Mouse (Mus musculus) intestine, postnatal 0 days (tissue): ENCODE measurements around the gene Tnik. TPM values are rescaled to one million over a fixed set of nuclear protein-coding genes. Genes with fewer than 3 reads are reported as not detected.

ENCODE experiments used
- ATAC-seq: fragments of 200-750 bp; cut with Nextera tagmentation; 2 replicates; pipeline ENCODE4 v1.8.0; 2017; ENCODE audit warnings: mild to moderate bottlenecking, moderate TSS enrichment, moderate library complexity
- H3K27ac ChIP-seq: fragments of 300-500 bp; sonication (generic); 2 replicates; pipeline ENCODE4 v1.5.1; 2014; ENCODE audit warnings: mild to moderate bottlenecking, low read depth, low read length, moderate library complexity
- H3K27me3 ChIP-seq: fragments of 300-500 bp; sonication (generic); replicated peaks from 2 replicates; pipeline ENCODE4 v1.6.1; 2014; ENCODE audit warnings: low read length, mixed read lengths; ENCODE audit not compliant: control insufficient read depth, insufficient read depth
- H3K36me3 ChIP-seq: fragments of 300-500 bp; sonication (generic); 2 replicates; pipeline ENCODE4 v1.6.1; 2014; ENCODE audit warnings: mild to moderate bottlenecking, moderate library complexity; ENCODE audit not compliant: control insufficient read depth, insufficient read depth
- H3K4me1 ChIP-seq: fragments of 300-500 bp; sonication (generic); replicated peaks from 2 replicates; pipeline ENCODE4 v1.6.1; 2014; ENCODE audit warnings: antibody characterized with exemption, low read length, mixed read lengths; ENCODE audit not compliant: control insufficient read depth, insufficient read depth
- H3K4me2 ChIP-seq: fragments of 300-500 bp; sonication (generic); replicated peaks from 2 replicates; pipeline ENCODE4 v1.6.1; 2014; ENCODE audit warnings: low read depth, mild to moderate bottlenecking, moderate library complexity
- H3K4me3 ChIP-seq: fragments of 300-500 bp; sonication (generic); 2 replicates; pipeline ENCODE4 v1.5.1; 2014; ENCODE audit warnings: low read depth, low read length
- H3K9ac ChIP-seq: fragments of 300-500 bp; sonication (generic); 2 replicates; pipeline ENCODE4 v1.6.1; 2014; ENCODE audit warnings: mild to moderate bottlenecking, low read depth, low read length
- H3K9me3 ChIP-seq: fragments of 300-500 bp; sonication (generic); 2 replicates; pipeline ENCODE4 v1.6.1; 2016; ENCODE audit warnings: mixed run types; ENCODE audit not compliant: control insufficient read depth
- CTCF ChIP-seq: sonication (generic); IDR thresholded peaks from 2 replicates; pipeline ENCODE4 v1.5.1; 2016; ENCODE audit warnings: low read depth, mild to moderate bottlenecking, control low read depth, antibody characterized with exemption, moderate library complexity
- WGBS: fragments of 180-500 bp; shearing (Covaris S2); extraction: QIAGEN DNeasy Blood & Tissue Kit; methylation state at CpG from one replicate; pipeline ENCODE4 v1.1.7; 2014; 5-methylcytosine and 5-hydroxymethylcytosine counted together
- polyA plus RNA-seq: library from polyadenylated mRNA; unstranded; fragments of >200 nt; fragmentation: Nextera tagmentation; extraction: Ambion mirVana; gene quantifications from 2 replicates; pipeline ENCODE4 v1.2.1, GENCODE M21; 2015

The Tnik gene
- polyA plus RNA-seq, 1 experiment from 2014 or later, result 7.9 TPM

DNA sequence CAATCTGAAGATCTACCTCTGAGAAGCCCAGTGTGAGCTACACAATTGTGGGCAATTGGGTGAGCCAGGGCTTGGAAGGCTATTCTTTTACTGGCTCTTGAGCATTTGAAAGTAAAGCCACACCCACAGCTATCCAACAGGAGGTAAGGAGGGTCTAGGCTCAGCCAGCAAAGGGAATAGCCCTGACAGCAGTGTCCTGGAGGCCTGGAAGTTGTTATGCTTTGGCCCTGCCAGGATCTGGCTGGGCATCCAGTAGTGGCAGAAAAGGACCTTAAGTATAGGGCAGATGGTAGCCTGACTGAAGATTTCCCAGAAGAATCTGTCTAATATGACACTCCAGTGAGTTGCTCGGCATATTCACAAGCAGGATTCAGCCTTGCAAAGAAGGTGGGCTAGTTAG is 85.7 kb downstream of the Tnik start:
- Histone ChIP-seq H3K27me3 (no peaks in the 10 kb centered on the region), H3K4me2 (no peak overlapping the region), H3K27ac (no peak overlapping the region), H3K36me3 (no peaks in the 10 kb centered on the region), H3K9ac (no peak overlapping the region), H3K9me3 (no peaks in the 10 kb centered on the region), H3K4me1 (no peaks in the 10 kb centered on the region), H3K4me3 (no peak overlapping the region)
- 82% methylated on average over 1 of the region's 1 CpGs for WGBS
- TF ChIP-seq CTCF, result no peak
- ATAC-seq, result no peak

GRCm38 (mm10) chr3:28350147-28350801 is 87.3 kb downstream of the Tnik start:
- WGBS, result 75% methylated on average over 10 of the region's 10 CpGs
- no peak overlapping the region for H3K4me2 ChIP-seq
- no peak overlapping the region for H3K27ac ChIP-seq
- H3K27me3 ChIP-seq, result no peaks in the 10 kb centered on the region
- no peak overlapping the region for H3K9ac ChIP-seq
- H3K9me3 ChIP-seq, result no peaks in the 10 kb centered on the region
- no peak for ATAC-seq
- no peaks in the 10 kb centered on the region for H3K36me3 ChIP-seq
- no peak overlapping the region for H3K4me3 ChIP-seq
- TF ChIP-seq CTCF, result no peak
- H3K4me1 ChIP-seq, result no peaks in the 10 kb centered on the region

DNA sequence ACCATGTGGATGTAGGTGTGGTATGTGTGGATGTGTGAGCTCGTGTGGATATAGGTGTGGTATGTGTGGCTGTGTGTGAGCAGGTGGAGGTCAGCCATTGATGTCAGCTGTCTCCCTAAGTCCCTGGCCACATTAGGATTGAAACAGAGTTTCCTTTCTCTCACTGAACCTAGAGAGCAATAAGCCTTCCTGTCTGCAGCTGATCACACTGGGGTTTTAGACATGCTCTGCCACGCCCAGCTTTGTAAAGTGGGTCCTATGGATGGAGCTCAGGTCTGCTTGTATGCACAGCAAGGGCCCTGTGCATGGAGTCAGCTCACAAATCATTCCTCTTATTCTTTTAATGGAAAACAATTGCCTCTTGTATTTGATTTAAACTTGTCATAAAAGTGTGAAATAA is 95.4 kb downstream of the Tnik start:
- Histone ChIP-seq H3K4me1 (no peaks in the 10 kb centered on the region), H3K36me3 (no peaks in the 10 kb centered on the region; the same call in 1 of the 2 replicates), H3K4me3 (no peak overlapping the region), H3K27me3 (no peaks in the 10 kb centered on the region), H3K9ac (no peak overlapping the region), H3K27ac (no peak overlapping the region), H3K9me3 (no peaks in the 10 kb centered on the region), H3K4me2 (no peak overlapping the region)
- ATAC-seq, result no peak
- no peak for TF ChIP-seq CTCF
- 61% methylated on average over 2 of the region's 2 CpGs for WGBS

DNA sequence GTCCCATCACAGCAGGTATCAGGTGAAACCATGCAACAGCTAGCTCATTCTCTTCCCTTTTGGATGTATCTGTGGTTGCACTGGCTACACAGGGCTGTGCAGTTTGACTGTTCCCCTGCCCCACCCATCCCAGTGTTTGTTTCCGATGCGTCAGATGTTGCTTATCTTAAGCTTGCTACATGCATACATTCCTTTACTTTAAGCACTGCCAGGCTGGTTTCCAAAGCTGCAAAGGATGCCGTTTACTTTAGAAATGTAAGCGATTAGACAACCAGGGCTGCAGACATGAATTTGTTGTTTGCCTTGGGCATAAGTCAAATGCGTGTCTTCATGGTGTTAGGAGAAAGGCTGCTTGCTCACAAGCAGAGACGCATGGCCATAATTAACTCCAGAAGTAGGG is 96.1 kb downstream of the Tnik start:
- Histone ChIP-seq H3K27ac (no peak overlapping the region), H3K27me3 (no peaks in the 10 kb centered on the region), H3K9ac (no peak overlapping the region), H3K9me3 (no peaks in the 10 kb centered on the region), H3K36me3 (no peaks in the 10 kb centered on the region; the same call in 1 of the 2 replicates), H3K4me3 (no peak overlapping the region), H3K4me1 (no peaks in the 10 kb centered on the region), H3K4me2 (no peak overlapping the region)
- 35% methylated on average over 6 of the region's 6 CpGs for WGBS
- no peak for ATAC-seq
- TF ChIP-seq CTCF, result no peak

- no peaks in the 10 kb centered on the region; the same call in 1 of the 2 replicates for H3K36me3 ChIP-seq
- H3K27ac ChIP-seq, result no peak overlapping the region
- no peaks in the 10 kb centered on the region for H3K27me3 ChIP-seq
- no peaks in the 10 kb centered on the region for H3K4me1 ChIP-seq
- WGBS, result 93% methylated on average over 6 of the region's 6 CpGs
- no peak for ATAC-seq
- no peaks in the 10 kb centered on the region for H3K9me3 ChIP-seq
- H3K4me3 ChIP-seq, result no peak overlapping the region
- H3K4me2 ChIP-seq, result no peak overlapping the region
- no peak for TF ChIP-seq CTCF
- H3K9ac ChIP-seq, result no peak overlapping the region
These were observed 98.0 kb downstream of the Tnik start for GRCm38 (mm10) chr3:28361056-28361455.

- 58% methylated on average over 5 of the region's 5 CpGs for WGBS
- ATAC-seq, result no peak
- no peak for TF ChIP-seq CTCF
These were observed 100.6 kb downstream of the Tnik start for GRCm38 (mm10) chr3:28363441-28364125.

More at GRCm38 (mm10) chr3:28363441-28364125, 100.6 kb downstream of the Tnik start:
- Histone ChIP-seq H3K9ac (no peak overlapping the region), H3K4me3 (no peak overlapping the region), H3K36me3 (no peaks in the 10 kb centered on the region; the same call in 1 of the 2 replicates), H3K9me3 (no peaks in the 10 kb centered on the region), H3K27me3 (no peaks in the 10 kb centered on the region), H3K4me2 (no peak overlapping the region), H3K4me1 (no peaks in the 10 kb centered on the region), H3K27ac (no peak overlapping the region)
